Mouse (Mus musculus): ENCODE data around the gene Grin2b.

DNA sequence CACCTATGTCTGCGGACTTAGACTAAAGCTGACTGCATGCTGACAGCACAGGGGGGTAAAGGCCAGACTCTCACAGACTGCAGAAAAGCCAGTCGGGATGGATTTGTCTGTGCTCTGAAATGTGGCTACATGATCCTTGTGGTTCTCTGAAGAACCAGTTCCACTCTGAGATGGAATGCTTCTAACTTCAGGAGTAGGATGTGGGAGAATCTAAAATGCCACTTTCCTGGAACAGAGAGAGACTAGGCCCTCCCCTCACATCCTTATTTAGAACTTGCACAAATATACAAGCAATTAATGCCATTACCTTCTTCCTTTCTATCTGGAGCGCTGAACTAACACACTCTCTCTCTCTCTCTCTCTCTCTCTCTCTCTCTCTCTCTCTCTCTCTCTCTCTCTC is 346.0 kb downstream of the Grin2b start:
- no peak for TF ChIP-seq EP300 (optimal IDR thresholded peaks at IDR 0.05)
- TF ChIP-seq CTCF (IDR thresholded peaks at IDR 0.05; ENCODE audit: low read depth): no peak

All from stomach, postnatal 0 days (tissue).